Mouse (Mus musculus): ENCODE measurements at regions not wholly inside any gene's neighbourhood (a gene's known extent, or its start where the extent isn't known, plus 50 kb on each side); places are given as distances from the start of the nearest gene placed in this dataset.

GRCm38 (mm10) chr11:8377301-8377700, 287.0 kb downstream of the Tns3 start:
- DNase-seq (ENCODE audit: low spot score) = no peak

GRCm38 (mm10) chr11:8365545-8365944, 298.8 kb downstream of the Tns3 start:
- peak; percentile 31 for DNase-seq (ENCODE audit: low spot score)

- DNase-seq (ENCODE audit: low spot score) = no peak
These were observed 299.5 kb downstream of the Tns3 start for GRCm38 (mm10) chr11:8364703-8365433.

GRCm38 (mm10) chr11:8344938-8345337, 319.4 kb downstream of the Tns3 start:
- no peak for DNase-seq (ENCODE audit: low spot score)

- peak; percentile 28 for DNase-seq (ENCODE audit: low spot score)
These were observed 361.8 kb downstream of the Tns3 start for GRCm38 (mm10) chr11:8302347-8303188.

GRCm38 (mm10) chr11:8297462-8297861, 366.9 kb downstream of the Tns3 start:
- no peak for DNase-seq (ENCODE audit: low spot score)

GRCm38 (mm10) chr11:8293322-8294014, 370.9 kb downstream of the Tns3 start:
- no peak for DNase-seq (ENCODE audit: low spot score)

- DNase-seq (ENCODE audit: low spot score) = no peak
These were observed 379.1 kb downstream of the Tns3 start for GRCm38 (mm10) chr11:8285271-8285670.

- DNase-seq (ENCODE audit: low spot score) = no peak
These were observed 389.1 kb downstream of the Tns3 start for GRCm38 (mm10) chr11:8275203-8275602.

- no peak for DNase-seq (ENCODE audit: low spot score)
These were observed 395.2 kb downstream of the Tns3 start for GRCm38 (mm10) chr11:8269171-8269570.

GRCm38 (mm10) chr11:8254036-8254435, 410.3 kb downstream of the Tns3 start:
- no peak for DNase-seq (ENCODE audit: low spot score)

GRCm38 (mm10) chr11:8251360-8251759, 413.0 kb downstream of the Tns3 start:
- DNase-seq (ENCODE audit: low spot score) = no peak

- DNase-seq (ENCODE audit: low spot score) = no peak
These were observed 414.9 kb downstream of the Tns3 start for GRCm38 (mm10) chr11:8249468-8249867.

GRCm38 (mm10) chr11:8247535-8247934, 416.8 kb downstream of the Tns3 start:
- peak; percentile 52 for DNase-seq (ENCODE audit: low spot score)

- DNase-seq (ENCODE audit: low spot score) = no peak
These were observed 417.3 kb downstream of the Tns3 start for GRCm38 (mm10) chr11:8247024-8247423.

- DNase-seq (ENCODE audit: low spot score) = no peak
These were observed 418.8 kb downstream of the Tns3 start for GRCm38 (mm10) chr11:8245408-8246003.

- no peak for DNase-seq (ENCODE audit: low spot score)
These were observed 425.8 kb downstream of the Tns3 start for GRCm38 (mm10) chr11:8238498-8238897.

GRCm38 (mm10) chr11:8237556-8237955, 426.8 kb downstream of the Tns3 start:
- DNase-seq (ENCODE audit: low spot score) = no peak

- no peak for DNase-seq (ENCODE audit: low spot score)
These were observed 428.3 kb downstream of the Tns3 start for GRCm38 (mm10) chr11:8236056-8236455.

- DNase-seq (ENCODE audit: low spot score) = no peak
These were observed 431.6 kb downstream of the Tns3 start for GRCm38 (mm10) chr11:8232636-8233189.

GRCm38 (mm10) chr11:8229787-8230186, 434.5 kb downstream of the Tns3 start:
- DNase-seq (ENCODE audit: low spot score) = peak; percentile 57
